Mouse (Mus musculus) limb, embryonic 11.5 days (tissue): ENCODE data around the gene Rab44. TPM values are rescaled to one million over a fixed set of nuclear protein-coding genes. Genes with fewer than 3 reads are reported as not detected.

Experiments used
- ATAC-seq: fragments of 200-750 bp; cut with Nextera tagmentation; 2 replicates; pipeline ENCODE4 v1.8.0; 2017; ENCODE audit warnings: low read depth; ENCODE audit not compliant: insufficient number of reproducible peaks, low FRiP score, low TSS enrichment
- DNase-seq: peaks from one replicate; pipeline ENCODE4 v3.0.0-alpha.2; 2015; ENCODE audit warnings: low spot score
- H3K27ac ChIP-seq: fragments of 300-500 bp; sonication (generic); replicated peaks from 2 replicates; pipeline ENCODE4 v1.5.1; 2014; ENCODE audit warnings: low read depth, mild to moderate bottlenecking, low read length
- H3K27me3 ChIP-seq: fragments of 300-500 bp; sonication (generic); 2 replicates; pipeline ENCODE4 v1.6.1; 2014; ENCODE audit warnings: mild to moderate bottlenecking, low read length, mixed read lengths; ENCODE audit not compliant: control insufficient read depth, insufficient read depth
- H3K36me3 ChIP-seq: fragments of 300-500 bp; sonication (generic); 2 replicates; pipeline ENCODE4 v1.6.1; 2014; ENCODE audit warnings: mild to moderate bottlenecking, low read length, moderate library complexity, mixed read lengths; ENCODE audit not compliant: control insufficient read depth, insufficient read depth
- H3K4me1 ChIP-seq: fragments of 300-500 bp; sonication (generic); 2 replicates; pipeline ENCODE4 v1.6.1; 2014; ENCODE audit warnings: low read length, mixed read lengths; ENCODE audit not compliant: control insufficient read depth, insufficient read depth
- H3K4me2 ChIP-seq: fragments of 300-500 bp; sonication (generic); 2 replicates; pipeline ENCODE4 v1.6.1; 2014; ENCODE audit warnings: low read depth, mild to moderate bottlenecking, moderate library complexity; ENCODE audit not compliant: severe bottlenecking
- H3K4me3 ChIP-seq: fragments of 300-500 bp; sonication (generic); 2 replicates; pipeline ENCODE4 v1.5.1; 2014; ENCODE audit warnings: low read depth, low read length
- H3K9ac ChIP-seq: fragments of 300-500 bp; sonication (generic); 2 replicates; pipeline ENCODE4 v1.6.1; 2014; ENCODE audit warnings: mild to moderate bottlenecking, low read length
- H3K9me3 ChIP-seq: fragments of 300-500 bp; sonication (generic); 2 replicates; pipeline ENCODE4 v1.6.1; 2016; ENCODE audit warnings: low read length; ENCODE audit not compliant: control insufficient read depth
- WGBS: fragments of 180-500 bp; shearing (Covaris S2); extraction: QIAGEN DNeasy Blood & Tissue Kit; methylation state at CpG from one replicate; pipeline ENCODE4 v1.1.7; 2014; 5-methylcytosine and 5-hydroxymethylcytosine counted together
- polyA plus RNA-seq: library from polyadenylated mRNA; unstranded; fragments of >200 nt; fragmentation: Nextera tagmentation; extraction: Ambion mirVana; gene quantifications from 2 replicates; pipeline ENCODE4 v1.2.1, GENCODE M21; 2014

Gene Rab44
- polyA plus RNA-seq, 1 experiment from 2014 or later = not detected

DNA sequence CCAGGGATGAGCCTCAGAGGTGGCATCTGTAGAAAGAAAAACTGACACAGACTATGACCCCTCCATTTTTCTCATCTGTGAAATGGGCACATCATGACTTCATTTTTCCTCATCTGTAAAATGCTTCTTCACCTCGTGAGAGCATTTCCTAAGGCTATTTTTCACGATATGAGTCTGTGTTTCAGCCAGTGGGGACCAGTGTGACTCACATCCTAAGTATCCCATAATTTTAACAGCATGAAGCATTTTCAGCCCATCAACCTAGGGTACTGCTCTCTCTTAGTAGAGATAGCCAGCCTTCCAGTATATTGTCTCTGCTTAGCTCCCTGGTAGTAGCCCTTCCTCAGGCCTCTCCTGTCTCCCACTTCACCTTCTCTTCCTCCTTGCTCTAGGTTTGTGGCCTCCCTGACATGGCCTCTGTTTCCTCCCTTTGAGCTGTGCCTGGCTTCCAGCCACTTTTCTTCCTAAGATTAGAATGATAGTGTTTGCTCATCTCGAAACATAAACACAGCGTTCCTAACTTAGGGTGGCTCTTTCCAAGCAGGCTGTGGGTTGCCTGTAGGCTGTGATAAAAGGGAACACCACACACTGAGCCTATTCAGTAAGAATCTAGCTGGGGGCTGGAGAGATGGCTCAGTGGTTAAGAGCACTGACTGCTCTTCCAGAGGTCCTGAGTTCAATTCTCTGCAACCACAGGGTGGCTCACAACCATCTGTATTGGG lies 66.6 kb downstream of the Rab44 start:
- H3K27ac ChIP-seq = no peak overlapping the region
- ATAC-seq (no peak), DNase-seq (no peak)
- no peak overlapping the region for H3K9ac ChIP-seq
- H3K27me3 ChIP-seq = no peaks in the 10 kb centered on the region
- peaks cover 14% of the 10 kb centered on the region for H3K4me1 ChIP-seq
- no peaks in the 10 kb centered on the region for H3K9me3 ChIP-seq
- H3K36me3 ChIP-seq = no peaks in the 10 kb centered on the region
- H3K4me3 ChIP-seq = no peak overlapping the region
- no peak overlapping the region for H3K4me2 ChIP-seq
- WGBS = 84% methylated on average over 4 of the region's 4 CpGs

DNA sequence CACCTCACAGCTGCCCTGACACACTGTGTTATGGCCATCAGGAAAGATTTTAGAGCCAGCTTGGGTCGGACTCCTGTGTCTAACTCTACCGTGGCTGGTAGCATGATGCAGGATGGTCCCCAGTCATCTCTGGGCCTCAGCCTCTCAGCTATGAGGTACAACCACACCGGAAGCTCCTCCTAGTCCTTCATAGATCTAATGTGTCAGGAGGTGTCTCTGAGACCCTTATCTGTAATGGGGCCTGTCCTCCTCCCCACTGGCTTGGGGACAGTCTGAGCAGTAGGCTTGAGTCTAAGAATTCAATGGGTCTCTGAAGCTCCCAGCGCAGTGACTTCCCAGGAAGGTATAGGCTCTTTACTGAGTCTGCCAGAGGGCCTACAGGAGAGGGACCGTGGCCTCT lies 67.8 kb downstream of the Rab44 start:
- H3K27ac ChIP-seq = no peak overlapping the region
- ATAC-seq (no peak), DNase-seq (no peak)
- no peak overlapping the region for H3K9ac ChIP-seq
- 87% methylated on average over 5 of the region's 5 CpGs for WGBS
- H3K27me3 ChIP-seq = no peaks in the 10 kb centered on the region
- no peaks in the 10 kb centered on the region for H3K9me3 ChIP-seq
- no peak overlapping the region for H3K4me2 ChIP-seq
- H3K36me3 ChIP-seq = no peaks in the 10 kb centered on the region
- H3K4me3 ChIP-seq = no peak overlapping the region
- H3K4me1 ChIP-seq = peaks cover 16% of the 10 kb centered on the region

DNA sequence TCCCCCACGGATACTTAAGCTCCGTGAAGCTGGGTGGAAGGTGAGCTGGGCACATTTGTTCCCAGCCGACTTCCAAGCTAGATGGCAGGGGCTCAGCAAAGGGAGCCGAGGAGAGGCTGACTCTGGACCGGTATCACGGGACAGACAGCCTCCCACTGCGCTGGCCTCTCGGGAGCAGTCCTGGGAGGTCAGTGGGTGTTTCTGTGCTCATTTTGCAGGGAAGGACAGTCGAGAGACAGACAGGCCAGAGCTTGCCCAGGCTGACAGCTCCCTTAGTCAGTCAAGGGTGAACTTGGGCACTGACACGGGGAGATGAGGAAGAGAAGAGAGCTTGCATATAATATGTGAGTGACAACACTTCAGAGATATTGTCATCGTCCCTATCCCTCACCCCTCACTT lies 69.2 kb downstream of the Rab44 start:
- no peak for DNase-seq
- no peaks in the 10 kb centered on the region for H3K36me3 ChIP-seq
- H3K4me3 ChIP-seq = no peak overlapping the region
- no peak overlapping the region for H3K4me2 ChIP-seq
- peaks cover 28% of the 10 kb centered on the region for H3K4me1 ChIP-seq
- no peak overlapping the region for H3K27ac ChIP-seq
- ATAC-seq = no peak
- WGBS = 63% methylated on average over 11 of the region's 11 CpGs
- H3K9me3 ChIP-seq = no peaks in the 10 kb centered on the region
- no peaks in the 10 kb centered on the region for H3K27me3 ChIP-seq
- H3K9ac ChIP-seq = no peak overlapping the region

DNA sequence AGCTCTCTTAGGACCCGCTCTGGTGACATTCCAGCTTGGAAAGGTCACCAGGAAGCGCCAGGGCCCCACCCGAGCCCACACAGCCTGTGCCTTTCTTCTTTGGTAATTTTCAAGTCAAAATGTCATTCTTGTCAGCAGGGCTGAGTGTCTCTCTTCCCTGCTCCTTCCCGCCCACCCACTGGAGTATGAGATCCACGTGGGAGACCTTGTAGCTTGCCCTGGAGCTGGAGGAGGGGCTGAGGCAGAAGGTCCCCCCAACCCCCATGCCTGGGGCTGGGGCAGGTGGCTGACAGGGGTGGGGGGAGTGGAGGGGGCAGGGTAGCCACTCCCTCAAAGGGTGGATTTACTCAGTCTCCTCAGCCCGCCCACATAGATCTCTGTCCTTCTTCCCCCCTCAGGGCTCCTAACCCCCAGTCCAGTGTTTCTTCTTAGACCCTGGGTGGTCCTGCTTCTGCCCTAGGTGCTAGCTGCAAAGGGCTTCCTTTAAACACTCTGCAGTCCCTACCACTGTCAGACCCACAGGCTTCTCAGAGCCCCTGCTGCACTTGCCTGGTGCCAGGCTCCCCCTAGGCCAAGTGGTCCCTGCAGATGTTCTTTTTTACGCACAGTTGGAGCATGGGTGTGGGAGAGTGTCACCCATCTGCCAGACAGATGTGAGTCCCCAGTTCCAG lies 71.6 kb downstream of the Rab44 start:
- Histone ChIP-seq H3K4me3 (no peak overlapping the region), H3K9ac (peak overlapping the region; percentile 12; the same call in 1 of the 2 replicates), H3K27ac (no peak overlapping the region), H3K27me3 (no peaks in the 10 kb centered on the region), H3K4me2 (no peak overlapping the region), H3K36me3 (no peaks in the 10 kb centered on the region), H3K9me3 (no peaks in the 10 kb centered on the region), H3K4me1 (peaks cover 32% of the 10 kb centered on the region)
- WGBS = 38% methylated on average over 7 of the region's 7 CpGs
- ATAC-seq (no peak), DNase-seq (peak; percentile 40)

DNA sequence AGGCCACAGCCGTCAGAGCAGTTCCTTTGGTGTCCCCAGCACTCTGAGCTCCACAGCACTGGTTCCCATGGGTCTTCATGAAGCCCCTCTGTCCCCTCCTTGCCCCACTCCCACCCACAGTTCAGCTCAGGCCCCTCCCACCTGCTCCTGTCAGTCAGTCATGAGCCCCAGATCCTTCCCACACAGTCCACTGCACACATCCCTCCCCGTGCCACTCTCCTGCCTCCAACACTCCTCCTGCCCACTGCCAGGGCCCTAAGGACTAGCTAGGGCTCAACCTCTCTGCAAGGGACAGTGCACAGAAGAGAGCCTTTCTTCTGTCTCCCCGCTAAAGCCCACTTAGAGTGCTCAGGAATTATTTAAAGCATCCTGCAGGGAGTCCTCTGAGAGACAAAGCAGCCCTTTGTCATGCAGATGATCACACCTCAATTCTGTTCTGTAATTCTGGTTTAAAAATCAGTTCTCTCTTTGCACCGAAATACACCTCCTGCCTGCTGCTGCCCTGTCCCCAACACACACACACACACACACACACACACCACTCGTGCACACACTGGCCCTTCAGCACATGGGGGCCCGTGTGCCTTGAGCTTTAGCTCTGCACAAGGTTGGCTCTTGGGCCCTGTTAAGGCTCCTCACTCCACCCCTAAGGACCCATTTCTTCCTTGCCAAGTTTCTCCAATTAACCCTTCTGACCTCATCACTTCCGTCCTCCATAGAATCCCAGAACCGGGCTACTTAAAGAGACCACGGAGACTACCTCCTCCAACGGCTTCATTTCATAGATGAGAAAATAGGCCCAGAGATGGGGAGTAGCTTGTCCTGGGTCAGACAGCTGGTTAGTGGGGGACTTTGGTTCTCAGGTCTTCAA lies 73.3 kb downstream of the Rab44 start:
- Histone ChIP-seq H3K27ac (no peak overlapping the region), H3K36me3 (no peaks in the 10 kb centered on the region), H3K4me1 (peaks cover 36% of the 10 kb centered on the region), H3K27me3 (no peaks in the 10 kb centered on the region), H3K9ac (no peak overlapping the region; the same call in 1 of the 2 replicates), H3K9me3 (no peaks in the 10 kb centered on the region), H3K4me3 (no peak overlapping the region), H3K4me2 (no peak overlapping the region)
- DNase-seq = no peak
- WGBS = 21% methylated on average over 10 of the region's 10 CpGs
- ATAC-seq = no peak

DNA sequence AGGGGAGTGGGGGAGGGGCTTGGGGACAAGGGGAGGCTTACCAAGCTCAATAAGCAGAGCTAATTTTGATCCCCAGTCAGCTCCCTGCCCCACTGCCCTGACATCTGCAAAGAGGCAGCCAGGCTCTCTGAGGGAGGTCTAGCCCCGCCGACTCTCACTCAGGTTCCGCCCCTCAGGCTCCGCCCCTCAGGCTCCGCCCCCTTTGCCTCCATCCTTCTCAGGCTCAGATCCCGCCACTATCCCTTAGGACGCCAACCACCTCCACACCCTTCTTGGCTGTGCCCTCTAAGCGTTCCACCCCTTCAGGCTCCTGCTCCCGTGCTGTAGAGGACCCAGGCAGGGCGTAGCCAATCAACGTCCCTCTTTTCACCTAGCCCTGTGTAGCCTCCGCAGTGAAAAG lies 75.0 kb downstream of the Rab44 start:
- DNase-seq (peak; percentile 76), ATAC-seq (no peak)
- H3K9ac ChIP-seq = no peak overlapping the region
- H3K4me1 ChIP-seq = peaks cover 36% of the 10 kb centered on the region
- WGBS = 8% methylated on average over 12 of the region's 12 CpGs
- no peak overlapping the region for H3K4me3 ChIP-seq
- no peaks in the 10 kb centered on the region for H3K9me3 ChIP-seq
- H3K4me2 ChIP-seq = 0 out of 2 replicates have a peak overlapping the region, but pooled peaks have one; percentile 1
- no peaks in the 10 kb centered on the region for H3K27me3 ChIP-seq
- no peaks in the 10 kb centered on the region for H3K36me3 ChIP-seq
- H3K27ac ChIP-seq = no peak overlapping the region

DNA sequence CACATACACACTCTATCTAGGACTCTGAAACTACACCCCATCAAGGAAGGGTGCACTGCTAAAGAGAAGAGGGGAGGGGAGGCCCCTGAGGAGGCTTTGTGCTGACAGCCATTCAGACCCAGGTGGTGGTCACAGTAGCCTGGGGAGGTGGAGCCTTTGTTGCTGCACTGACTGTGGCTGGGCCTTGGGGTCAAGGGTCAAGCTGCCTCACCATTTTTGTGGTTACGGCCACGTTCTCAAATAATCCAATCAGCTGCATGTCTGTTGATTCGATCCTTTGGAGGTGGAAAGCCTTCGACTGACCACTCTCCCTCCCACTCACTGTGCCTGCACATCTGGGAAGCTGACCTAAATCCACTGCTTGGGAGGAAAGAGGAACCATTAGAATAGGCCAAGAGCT lies 81.6 kb downstream of the Rab44 start:
- Histone ChIP-seq H3K4me2 (no peak overlapping the region), H3K36me3 (no peaks in the 10 kb centered on the region), H3K27me3 (no peaks in the 10 kb centered on the region), H3K9ac (no peak overlapping the region), H3K9me3 (no peaks in the 10 kb centered on the region), H3K4me1 (peaks cover 13% of the 10 kb centered on the region), H3K27ac (no peak overlapping the region), H3K4me3 (no peak overlapping the region)
- ATAC-seq (no peak), DNase-seq (no peak)
- 20% methylated on average over 4 of the region's 4 CpGs for WGBS
